Mouse (Mus musculus) Patski (cell line): ENCODE measurements at regions not wholly inside any gene's neighbourhood (a gene's known extent, or its start where the extent isn't known, plus 50 kb on each side); places are given as distances from the start of the nearest gene placed in this dataset.
A peak's percentile ranks its signal among the peaks of the same experiment; 100 is the strongest.

Source experiments
- ATAC-seq: fragments of 100-300 bp; one replicate; pipeline ENCODE4 v1.8.0; 2021
- CTCF ChIA-PET: fragments of 350-600 bp; sonication (Branson Sonifier 250); formaldehyde crosslinking; loops from one replicate; lab custom pipeline; 2022; ENCODE audit warnings: inconsistent platforms; lab: Charles Lee
- POLR2A ChIA-PET: fragments of 350-600 bp; sonication (Branson Sonifier 250); formaldehyde crosslinking; loops from one replicate; lab custom pipeline; 2022; ENCODE audit warnings: antibody characterized with exemption, inconsistent platforms; lab: Charles Lee
- DNase-seq: peaks from one replicate; pipeline ENCODE4 v3.0.0-alpha.2; 2011; ENCODE audit warnings: low read depth, low spot score
- H3K27me3 ChIP-seq: fragments of 371-371 bp; one replicate; pipeline ENCODE4 v1.5.1; 2021
- CTCF ChIP-seq: fragments of 100-300 bp; IDR thresholded peaks from one replicate; pipeline ENCODE4 v1.5.1; 2021
- in situ Hi-C: fragments of 300-500 bp; cut with MboI; formaldehyde crosslinking; loops from 3 replicates; pipeline ENCODE4 v1.11.1; 2018; ENCODE audit warnings: low pct_unique_long_range_greater_than_20kb, mixed read lengths

DNA sequence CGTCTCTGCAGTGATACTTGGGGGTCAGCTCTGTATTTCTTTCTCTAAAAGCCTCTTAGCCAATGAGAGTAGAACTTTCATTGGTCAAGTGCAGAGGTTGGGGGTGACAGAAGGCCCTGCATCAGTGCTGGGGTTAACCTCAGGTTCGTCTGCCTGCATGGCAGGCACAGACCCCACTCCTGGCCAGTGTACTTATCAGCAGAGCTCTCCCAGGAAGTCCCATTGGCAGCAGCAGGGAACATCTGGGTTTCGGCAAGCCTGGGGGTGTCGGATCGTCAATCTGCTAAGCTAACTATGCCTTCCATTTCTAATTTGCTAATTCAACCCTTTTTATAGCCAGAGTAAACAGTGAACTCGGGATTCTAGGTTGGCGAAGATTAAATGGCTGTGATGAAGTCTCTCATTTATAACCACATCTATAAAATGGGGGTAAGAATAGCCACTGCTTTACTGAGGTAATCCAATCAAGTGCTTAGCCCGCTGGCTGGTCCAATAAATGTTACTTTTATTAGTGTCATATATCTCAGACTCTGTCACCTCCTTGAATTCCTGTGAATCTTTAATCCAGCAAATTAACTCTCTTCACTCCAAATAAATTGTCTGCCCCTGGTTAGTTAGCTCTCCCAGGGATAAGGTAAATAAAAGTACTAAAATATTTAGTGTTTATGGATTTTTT, 135.5 kb upstream of the Mrps10 start:
- no peak for TF ChIP-seq CTCF
- ChIA-PET POLR2A (no interaction called here), CTCF (no interaction called here)
- H3K27me3 ChIP-seq = no peaks in the 10 kb centered on the region
- ATAC-seq = no peak
- no peak for DNase-seq
- in situ Hi-C loops = no loop called here

GRCm38 (mm10) chr17:47230715-47231114, 138.0 kb upstream of the Mrps10 start:
- ChIA-PET CTCF (interaction anchor here (0.7 to 1.2 kb wide), 3 partner anchors 18 to 73 kb away, joined by 3 read pairs; no protein-coding TSS in a partner anchor), POLR2A (no interaction called here)
- no peak for TF ChIP-seq CTCF
- DNase-seq (no peak), ATAC-seq (no peak)
- no peaks in the 10 kb centered on the region for H3K27me3 ChIP-seq
- in situ Hi-C loops = no loop called here

DNA sequence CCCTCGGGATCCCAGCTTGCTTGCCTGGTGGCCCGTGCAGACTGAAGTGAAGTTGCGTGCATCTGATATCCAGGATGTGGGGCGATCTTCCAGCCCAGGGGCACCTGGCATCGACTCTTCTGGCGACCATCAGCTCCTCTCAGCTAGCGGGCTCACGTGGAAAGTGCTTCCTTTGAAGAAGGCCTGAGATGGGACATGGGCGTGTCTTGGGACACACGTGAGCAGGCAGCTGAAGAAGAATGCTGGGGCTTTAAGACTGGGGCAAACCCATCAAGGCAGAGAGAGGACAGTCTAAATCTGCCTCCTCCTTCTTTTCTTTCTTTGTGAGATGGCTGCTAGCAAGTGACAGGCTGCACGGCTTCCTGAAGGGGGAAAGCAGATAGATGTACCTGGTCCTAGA, 142.3 kb upstream of the Mrps10 start:
- TF ChIP-seq CTCF = no peak
- ChIA-PET CTCF (no interaction called here), POLR2A (no interaction called here)
- no peak for ATAC-seq
- in situ Hi-C loops = no loop called here
- DNase-seq = no peak
- H3K27me3 ChIP-seq = no peaks in the 10 kb centered on the region

- peak; percentile 6 for DNase-seq
- in situ Hi-C loops = no loop called here
- POLR2A ChIA-PET = interaction anchor here (1.0 kb wide), 1 partner anchor 160 kb away, joined by 3 read pairs; no protein-coding TSS in a partner anchor
Measured at GRCm38 (mm10) chr17:47225306-47226269, 143.1 kb upstream of the Mrps10 start.

DNA sequence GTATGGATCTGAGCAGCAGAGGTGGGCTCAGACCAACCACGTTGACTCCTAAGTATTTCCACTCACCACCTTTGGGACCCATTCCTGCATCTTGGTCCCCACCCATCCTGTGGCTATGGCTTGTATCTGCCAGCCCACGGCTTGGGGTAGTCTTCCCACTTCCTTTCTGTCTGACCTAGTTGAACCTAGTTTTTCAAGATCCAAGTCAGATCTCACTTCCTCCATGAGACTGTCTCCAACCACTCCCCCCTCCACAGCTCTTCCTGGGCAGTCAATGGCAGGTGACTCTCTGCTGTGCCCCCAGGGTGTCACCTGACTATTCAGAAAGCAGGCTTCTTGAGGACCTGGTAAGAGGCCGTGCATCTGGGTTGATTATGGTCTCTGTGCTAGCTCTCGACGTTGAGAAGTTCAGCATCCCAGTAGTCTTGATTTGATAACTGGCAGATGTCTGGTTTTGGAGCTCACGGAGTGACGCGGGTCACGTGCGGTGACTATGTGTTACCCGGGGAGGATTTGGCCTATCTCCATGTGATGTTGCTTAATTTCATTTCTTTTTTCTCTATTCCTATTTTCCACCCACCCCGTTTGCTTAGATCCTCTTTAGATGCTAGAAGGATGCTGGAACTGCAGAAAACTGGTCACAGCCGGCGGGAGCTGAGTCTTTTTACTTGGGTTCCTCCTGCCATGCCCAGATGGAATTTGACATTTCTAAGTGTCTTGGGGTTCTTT, 147.5 kb upstream of the Mrps10 start:
- ChIA-PET POLR2A (no interaction called here), CTCF (no interaction called here)
- H3K27me3 ChIP-seq = no peaks in the 10 kb centered on the region
- no peak for TF ChIP-seq CTCF
- DNase-seq (no peak), ATAC-seq (no peak)
- in situ Hi-C loops = no loop called here

More at GRCm38 (mm10) chr17:47225306-47226269, 143.1 kb upstream of the Mrps10 start:
- CTCF ChIA-PET = no interaction called here
- H3K27me3 ChIP-seq = no peaks in the 10 kb centered on the region
- peak; percentile 32 for ATAC-seq
- TF ChIP-seq CTCF = no peak

GRCm38 (mm10) chr17:47219846-47220245, 148.8 kb upstream of the Mrps10 start:
- no peaks in the 10 kb centered on the region for H3K27me3 ChIP-seq
- ChIA-PET CTCF (no interaction called here), POLR2A (no interaction called here)
- DNase-seq (no peak), ATAC-seq (no peak)
- no peak for TF ChIP-seq CTCF
- in situ Hi-C loops = no loop called here

DNA sequence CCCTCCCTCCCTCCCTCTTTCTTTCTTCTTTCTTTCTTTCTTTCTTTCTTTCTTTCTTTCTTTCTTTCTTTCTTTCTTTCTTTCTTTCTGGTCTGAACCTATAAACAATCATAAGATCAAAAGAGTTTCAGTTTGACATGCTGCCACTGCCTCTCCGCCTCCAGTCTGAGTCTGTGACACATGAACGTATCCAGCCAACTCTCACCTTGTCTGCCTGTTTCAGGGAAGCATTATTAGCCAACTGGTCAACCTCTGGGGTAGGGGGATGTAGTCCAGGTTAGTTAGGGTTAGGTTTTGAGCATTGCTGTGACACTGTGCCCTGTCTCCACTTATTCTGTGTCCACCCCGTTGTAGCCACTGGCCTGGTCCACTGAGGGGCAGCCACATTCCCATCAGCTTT, 152.2 kb upstream of the Mrps10 start:
- in situ Hi-C loops = no loop called here
- POLR2A ChIA-PET = no interaction called here
- ATAC-seq = no peak

GRCm38 (mm10) chr17:47215841-47216240, 152.8 kb upstream of the Mrps10 start:
- CTCF ChIA-PET = no interaction called here
- no peak for TF ChIP-seq CTCF
- in situ Hi-C loops = no loop called here
- ATAC-seq (no peak), DNase-seq (no peak)
- no peaks in the 10 kb centered on the region for H3K27me3 ChIP-seq
- POLR2A ChIA-PET = interaction anchor here (0.6 kb wide), 1 partner anchor 40 kb away, joined by 3 read pairs; no protein-coding TSS in a partner anchor

More for the DNA sequence above, 152.2 kb upstream of the Mrps10 start:
- no peaks in the 10 kb centered on the region for H3K27me3 ChIP-seq
- no peak for DNase-seq
- CTCF ChIA-PET = no interaction called here
- TF ChIP-seq CTCF = no peak

GRCm38 (mm10) chr17:47214111-47214510, 154.6 kb upstream of the Mrps10 start:
- no peak for ATAC-seq
- no peaks in the 10 kb centered on the region for H3K27me3 ChIP-seq
- in situ Hi-C loops = no loop called here
- TF ChIP-seq CTCF = no peak
- DNase-seq = no peak
- ChIA-PET POLR2A (no interaction called here), CTCF (no interaction called here)

DNA sequence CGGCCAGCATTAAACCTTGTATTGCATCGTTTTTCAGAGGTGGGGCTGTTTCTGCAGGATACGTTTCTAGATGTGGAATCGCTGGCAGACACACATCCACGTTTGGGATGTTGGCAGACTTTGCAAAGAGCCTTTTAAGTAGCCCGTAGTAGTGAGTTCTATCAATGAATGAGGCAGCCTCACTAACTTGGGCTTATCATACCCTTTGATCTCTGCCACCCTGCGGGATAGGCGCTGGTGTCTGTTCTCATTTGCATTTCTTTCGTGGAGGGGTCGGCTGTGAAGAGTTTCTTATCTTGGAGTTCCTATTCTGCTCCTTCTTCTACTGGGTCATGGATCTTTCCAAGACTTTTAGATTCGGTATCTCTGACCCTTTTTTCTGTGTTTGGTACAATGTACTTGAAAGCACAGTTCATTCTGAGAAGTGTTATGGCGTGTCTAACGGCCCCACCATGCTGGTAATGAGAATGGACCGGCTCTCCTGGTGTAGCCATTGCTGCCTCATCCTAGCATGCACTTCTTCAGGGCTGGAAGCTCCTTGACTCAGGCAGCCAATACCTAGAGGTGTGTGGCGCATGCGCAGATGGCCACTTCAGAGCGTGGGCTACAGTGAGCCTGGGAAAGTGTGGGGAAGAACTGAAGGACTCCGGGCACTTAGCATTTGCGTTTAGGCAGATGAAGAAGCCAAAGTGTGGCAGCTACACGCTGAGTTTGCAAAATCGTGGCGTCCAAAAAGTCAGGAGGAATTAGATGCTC, 158.1 kb upstream of the Mrps10 start:
- ChIA-PET POLR2A (no interaction called here), CTCF (no interaction called here)
- in situ Hi-C loops = no loop called here
- DNase-seq = no peak
- H3K27me3 ChIP-seq = no peaks in the 10 kb centered on the region
- ATAC-seq = no peak
- TF ChIP-seq CTCF = no peak
